9 mouse cellular contexts compared by ENCODE assay signal in the genomic region with DNA sequence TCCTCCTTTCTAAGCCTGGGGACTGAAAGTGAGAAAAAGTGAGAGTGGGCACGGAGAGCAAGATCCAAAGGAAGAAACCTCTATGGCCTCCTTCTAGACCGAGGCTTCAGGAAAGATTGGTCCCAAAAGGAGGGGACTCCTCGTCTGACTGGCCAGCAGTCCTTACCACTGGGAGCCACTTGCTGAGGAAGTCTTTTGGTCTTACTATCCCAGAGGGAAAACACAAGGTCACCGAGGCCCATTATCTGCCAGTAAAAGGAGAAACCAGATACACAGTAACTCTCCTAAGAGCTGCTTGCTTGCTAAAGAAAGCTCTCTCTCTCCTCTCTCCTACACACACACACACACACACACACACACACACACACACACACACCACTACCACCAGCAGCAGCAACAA. TPM values are rescaled to one million over a fixed set of nuclear protein-coding genes. Genes with fewer than 3 reads are reported as not detected.
DNase-seq lines count a peak whose midpoint lies in the region; ATAC-seq and TF ChIP-seq lines count a peak whose summit lies in the region.
"Had no signal": no experiment of that assay in that cellular context is flagged by ENCODE, and none has a peak within 500 bp of the region (broad histone marks: within the 10 kb centered on the region; RNA-seq: fewer than 3 reads in every experiment).

No protein-coding gene starts in this region.

- 20% methylated on average over 4 of the region's 4 CpGs for WGBS in heart, postnatal 0 days
- 22% methylated on average over 4 of the region's 4 CpGs for WGBS in embryonic facial prominence, embryonic 11.5 days
- WGBS in hindbrain, embryonic 13.5 days: 22% methylated on average over 4 of the region's 4 CpGs
- WGBS in midbrain, embryonic 15.5 days: 33% methylated on average over 4 of the region's 4 CpGs

- TF ChIP-seq EP300 in heart, postnatal 0 days (IDR thresholded peaks at IDR 0.05; ENCODE audit: low read depth): no peak

- H3K36me3 ChIP-seq in heart, postnatal 0 days (replicated peaks; ENCODE audit: control insufficient read depth, insufficient read depth, low read length): no peaks in the 10 kb centered on the region
- no peaks in the 10 kb centered on the region for H3K36me3 ChIP-seq in embryonic facial prominence, embryonic 11.5 days (replicated peaks; ENCODE audit: control insufficient read depth, insufficient read depth, low read depth, low read length)
- H3K36me3 ChIP-seq in hindbrain, embryonic 13.5 days: no peaks in the 10 kb centered on the region
- no peaks in the 10 kb centered on the region for H3K36me3 ChIP-seq in midbrain, embryonic 15.5 days (replicated peaks)

- no peak for DNase-seq in heart, postnatal 0 days (ENCODE audit: low spot score)
- DNase-seq in heart, postnatal 25 days (ENCODE audit: low spot score): no peak
- no peak for DNase-seq in embryonic facial prominence, embryonic 11.5 days (ENCODE audit: low spot score)
- no peak for DNase-seq in thymus, postnatal 10 days (ENCODE audit: low spot score in 2 of 2)
- DNase-seq: gastrocnemius, postnatal 25 days had no signal

- peak overlapping the region; percentile 95; the same call in 1 of the 2 replicates for H3K9ac ChIP-seq in heart, postnatal 0 days (replicated peaks; ENCODE audit: low read depth, low read length)
- no peak overlapping the region; the same call in 1 of the 2 replicates for H3K9ac ChIP-seq in embryonic facial prominence, embryonic 11.5 days (replicated peaks; ENCODE audit: low read length)
- peak overlapping the region; percentile 94 for H3K9ac ChIP-seq in hindbrain, embryonic 13.5 days
- H3K9ac ChIP-seq in midbrain, embryonic 15.5 days: no peak overlapping the region

- intact Hi-C loops in heart, postnatal 25 days (cut with DNase I): no loop called here

- ATAC-seq in heart, postnatal 0 days (ENCODE audit: insufficient read depth, low read depth): no peak
- ATAC-seq in embryonic facial prominence, embryonic 11.5 days (replicated peaks; ENCODE audit: insufficient number of reproducible peaks, low FRiP score, low TSS enrichment, low read depth): no peak
- no peak for ATAC-seq in hindbrain, embryonic 13.5 days (ENCODE audit: low FRiP score)
- no peak for ATAC-seq in midbrain, embryonic 15.5 days (replicated peaks)
- no peak for ATAC-seq in inflammation-experienced regulatory T-cells, adult 6 months
- no peak for ATAC-seq in megakaryocyte-erythroid progenitor cell, adult 5-6 weeks (replicated peaks; ENCODE audit: low FRiP score, low TSS enrichment, poor library complexity, severe bottlenecking)

- H3K27me3 ChIP-seq in heart, postnatal 0 days (ENCODE audit: control insufficient read depth, insufficient read depth, low read length): no peaks in the 10 kb centered on the region
- peaks cover 36% of the 10 kb centered on the region for H3K27me3 ChIP-seq in embryonic facial prominence, embryonic 11.5 days (ENCODE audit: control insufficient read depth, insufficient read depth, low read length)
- H3K27me3 ChIP-seq in hindbrain, embryonic 13.5 days: peaks cover 20% of the 10 kb centered on the region
- H3K27me3 ChIP-seq in midbrain, embryonic 15.5 days (replicated peaks): no peaks in the 10 kb centered on the region

- H3K27ac ChIP-seq in heart, postnatal 0 days (ENCODE audit: low read depth): peak overlapping the region; percentile 98
- peak overlapping the region; percentile 20; the same call in 1 of the 2 replicates for H3K27ac ChIP-seq in embryonic facial prominence, embryonic 11.5 days (replicated peaks; ENCODE audit: low read depth, low read length)
- H3K27ac ChIP-seq in hindbrain, embryonic 13.5 days: peak overlapping the region; percentile 98
- 0 out of 2 replicates have a peak overlapping the region, but pooled peaks have one; percentile 91 for H3K27ac ChIP-seq in midbrain, embryonic 15.5 days

- H3K9me3 ChIP-seq in heart, postnatal 0 days (replicated peaks; ENCODE audit: control insufficient read depth, low read length): no peaks in the 10 kb centered on the region
- H3K9me3 ChIP-seq in embryonic facial prominence, embryonic 11.5 days (replicated peaks; ENCODE audit: control insufficient read depth, low read length): no peaks in the 10 kb centered on the region
- no peaks in the 10 kb centered on the region for H3K9me3 ChIP-seq in hindbrain, embryonic 13.5 days
- H3K9me3 ChIP-seq in midbrain, embryonic 15.5 days: no peaks in the 10 kb centered on the region

- H3K4me3 ChIP-seq in heart, postnatal 0 days (ENCODE audit: low read depth, low read length): no peak overlapping the region
- no peak overlapping the region for H3K4me3 ChIP-seq in embryonic facial prominence, embryonic 11.5 days (ENCODE audit: low read depth, low read length)
- no peak overlapping the region for H3K4me3 ChIP-seq in hindbrain, embryonic 13.5 days
- no peak overlapping the region for H3K4me3 ChIP-seq in midbrain, embryonic 15.5 days

- peaks cover 27% of the 10 kb centered on the region for H3K4me1 ChIP-seq in heart, postnatal 0 days (ENCODE audit: control insufficient read depth, insufficient read depth)
- peaks cover 9% of the 10 kb centered on the region for H3K4me1 ChIP-seq in embryonic facial prominence, embryonic 11.5 days (ENCODE audit: control insufficient read depth, insufficient read depth, low read length)
- H3K4me1 ChIP-seq in hindbrain, embryonic 13.5 days (replicated peaks): peaks cover 56% of the 10 kb centered on the region
- H3K4me1 ChIP-seq in midbrain, embryonic 15.5 days: peaks cover 42% of the 10 kb centered on the region

- no peak for TF ChIP-seq CTCF in heart, postnatal 0 days (IDR thresholded peaks at IDR 0.05; ENCODE audit: low read depth)

- peak overlapping the region; percentile 79 for H3K4me2 ChIP-seq in heart, postnatal 0 days (ENCODE audit: low read depth, low read length)
- no peak overlapping the region for H3K4me2 ChIP-seq in embryonic facial prominence, embryonic 11.5 days (ENCODE audit: low read depth, low read length)
- H3K4me2 ChIP-seq in hindbrain, embryonic 13.5 days: no peak overlapping the region
- no peak overlapping the region for H3K4me2 ChIP-seq in midbrain, embryonic 15.5 days

RNA-seq across cellular contexts. Expression of gene Kcnh2, which starts 1.9 kb away (rescaled TPM):
- 86.1 and 120 TPM in 2 replicates for total RNA-seq in heart, postnatal 0 days (2014; rRNA removed; ENCODE audit: low replicate concordance)
- 29.4 and 32.1 TPM in 2 replicates for polyA plus RNA-seq in heart, postnatal 0 days (2015; fragmentation: Nextera tagmentation; extraction: Ambion mirVana)
- total RNA-seq in heart, postnatal 25 days (2021): 10 to 100 TPM; 62.4 to 67.2 TPM
- polyA plus RNA-seq in embryonic facial prominence, embryonic 11.5 days (2014; fragmentation: Nextera tagmentation; extraction: Ambion mirVana): 3.7 and 4.2 TPM in 2 replicates
- 12.8 and 14.2 TPM in 2 replicates for polyA plus RNA-seq in hindbrain, embryonic 13.5 days (2015; fragmentation: Nextera tagmentation; extraction: Ambion mirVana)
- 11.8 and 13.9 TPM in 2 replicates for polyA plus RNA-seq in midbrain, embryonic 15.5 days (2015; fragmentation: Nextera tagmentation; extraction: Ambion mirVana)
- polyA plus RNA-seq in inflammation-experienced regulatory T-cells, adult 6 months (2017; shearing (Covaris generic)): under 1 TPM in 2 of 3 experiments, not detected in 1; 0.38 to 0.47 TPM
- total RNA-seq in megakaryocyte-erythroid progenitor cell, adult 5-6 weeks (2014; fragmentation: Nextera tagmentation): 1.2 TPM in 1 of 2 replicates, not detected in the other
- total RNA-seq in megakaryocyte-erythroid progenitor cell, adult 5-6 weeks (2017): not detected in 2 replicates

RNA-seq across cellular contexts. Expression of gene Nos3, which starts 11.3 kb away (rescaled TPM):
- total RNA-seq in heart, postnatal 0 days (2014; rRNA removed; ENCODE audit: low replicate concordance): 50.9 and 52.1 TPM in 2 replicates
- polyA plus RNA-seq in heart, postnatal 0 days (2015; fragmentation: Nextera tagmentation; extraction: Ambion mirVana): 21.1 and 25.6 TPM in 2 replicates
- total RNA-seq in heart, postnatal 25 days (2021): 10 to 100 TPM; 24.1 to 28.1 TPM
- polyA plus RNA-seq in embryonic facial prominence, embryonic 11.5 days (2014; fragmentation: Nextera tagmentation; extraction: Ambion mirVana): 3.2 and 4.2 TPM in 2 replicates
- 9.8 and 10.2 TPM in 2 replicates for polyA plus RNA-seq in hindbrain, embryonic 13.5 days (2015; fragmentation: Nextera tagmentation; extraction: Ambion mirVana)
- polyA plus RNA-seq in midbrain, embryonic 15.5 days (2015; fragmentation: Nextera tagmentation; extraction: Ambion mirVana): 10.9 and 11.9 TPM in 2 replicates
- polyA plus RNA-seq in inflammation-experienced regulatory T-cells, adult 6 months (2017; shearing (Covaris generic)): under 1 TPM in 2 of 3 experiments, not detected in 1; 0.08 to 0.17 TPM
- not detected in 2 replicates for total RNA-seq in megakaryocyte-erythroid progenitor cell, adult 5-6 weeks (2014; fragmentation: Nextera tagmentation)
- total RNA-seq in megakaryocyte-erythroid progenitor cell, adult 5-6 weeks (2017): 0.23 TPM in 1 of 2 replicates, not detected in the other

RNA-seq across cellular contexts. Expression of gene Atg9b, which starts 38.6 kb away (rescaled TPM):
- 0.15 and 0.66 TPM in 2 replicates for total RNA-seq in heart, postnatal 0 days (2014; rRNA removed; ENCODE audit: low replicate concordance)
- 0.34 and 0.47 TPM in 2 replicates for polyA plus RNA-seq in heart, postnatal 0 days (2015; fragmentation: Nextera tagmentation; extraction: Ambion mirVana)
- total RNA-seq in heart, postnatal 25 days (2021): 1 to 10 TPM in 1 of 2 experiments, under 1 TPM in 1; 0.42 to 1.2 TPM
- polyA plus RNA-seq in embryonic facial prominence, embryonic 11.5 days (2014; fragmentation: Nextera tagmentation; extraction: Ambion mirVana): 0.18 and 0.21 TPM in 2 replicates
- polyA plus RNA-seq in hindbrain, embryonic 13.5 days (2015; fragmentation: Nextera tagmentation; extraction: Ambion mirVana): 0.57 and 0.93 TPM in 2 replicates
- polyA plus RNA-seq in midbrain, embryonic 15.5 days (2015; fragmentation: Nextera tagmentation; extraction: Ambion mirVana): 2.3 and 2.9 TPM in 2 replicates
- 1 to 10 TPM; 1.1 to 1.7 (median 1.4) TPM for polyA plus RNA-seq in inflammation-experienced regulatory T-cells, adult 6 months (2017; shearing (Covaris generic))
- 1.9 and 5.2 TPM in 2 replicates for total RNA-seq in megakaryocyte-erythroid progenitor cell, adult 5-6 weeks (2014; fragmentation: Nextera tagmentation)
- total RNA-seq in megakaryocyte-erythroid progenitor cell, adult 5-6 weeks (2017): 1.1 and 7.3 TPM in 2 replicates

RNA-seq across cellular contexts. Expression of gene Abcb8, which starts 40.1 kb away (rescaled TPM):
- 141 and 159 TPM in 2 replicates for total RNA-seq in heart, postnatal 0 days (2014; rRNA removed; ENCODE audit: low replicate concordance)
- 69.2 and 73.2 TPM in 2 replicates for polyA plus RNA-seq in heart, postnatal 0 days (2015; fragmentation: Nextera tagmentation; extraction: Ambion mirVana)
- 10 to 100 TPM; 82.8 to 83.7 TPM for total RNA-seq in heart, postnatal 25 days (2021)
- polyA plus RNA-seq in embryonic facial prominence, embryonic 11.5 days (2014; fragmentation: Nextera tagmentation; extraction: Ambion mirVana): 27.0 and 27.4 TPM in 2 replicates
- 45.7 and 48.7 TPM in 2 replicates for polyA plus RNA-seq in hindbrain, embryonic 13.5 days (2015; fragmentation: Nextera tagmentation; extraction: Ambion mirVana)
- polyA plus RNA-seq in midbrain, embryonic 15.5 days (2015; fragmentation: Nextera tagmentation; extraction: Ambion mirVana): 57.1 and 60.0 TPM in 2 replicates
- polyA plus RNA-seq in inflammation-experienced regulatory T-cells, adult 6 months (2017; shearing (Covaris generic)): 10 to 100 TPM; 15.5 to 26.5 (median 20.9) TPM
- total RNA-seq in megakaryocyte-erythroid progenitor cell, adult 5-6 weeks (2014; fragmentation: Nextera tagmentation): 59.4 and 83.4 TPM in 2 replicates
- total RNA-seq in megakaryocyte-erythroid progenitor cell, adult 5-6 weeks (2017): 8.3 and 24.8 TPM in 2 replicates

RNA-seq across cellular contexts. Expression of gene Asic3, which starts 59.9 kb away (rescaled TPM):
- total RNA-seq in heart, postnatal 0 days (2014; rRNA removed; ENCODE audit: low replicate concordance): not detected in 2 replicates
- 0.08 and 0.10 TPM in 2 replicates for polyA plus RNA-seq in heart, postnatal 0 days (2015; fragmentation: Nextera tagmentation; extraction: Ambion mirVana)
- total RNA-seq in heart, postnatal 25 days (2021): under 1 TPM in 1 of 2 experiments, not detected in 1; 0.17 TPM
- polyA plus RNA-seq in embryonic facial prominence, embryonic 11.5 days (2014; fragmentation: Nextera tagmentation; extraction: Ambion mirVana): 0.42 and 0.45 TPM in 2 replicates
- 0.94 and 1.3 TPM in 2 replicates for polyA plus RNA-seq in hindbrain, embryonic 13.5 days (2015; fragmentation: Nextera tagmentation; extraction: Ambion mirVana)
- 0.20 and 0.35 TPM in 2 replicates for polyA plus RNA-seq in midbrain, embryonic 15.5 days (2015; fragmentation: Nextera tagmentation; extraction: Ambion mirVana)
- not detected for polyA plus RNA-seq in inflammation-experienced regulatory T-cells, adult 6 months (2017; shearing (Covaris generic))
- 1.4 TPM in 1 of 2 replicates, not detected in the other for total RNA-seq in megakaryocyte-erythroid progenitor cell, adult 5-6 weeks (2014; fragmentation: Nextera tagmentation)
- total RNA-seq in megakaryocyte-erythroid progenitor cell, adult 5-6 weeks (2017): not detected in 2 replicates

Comparison
In these comparisons a context has a peak if more than half of its experiments do, and no peak if none do; other contexts are left out.
1. H3K27ac ChIP-seq: peak in every context shown above with its lines; median percentile 98 in heart, postnatal 0 days; 98 in hindbrain, embryonic 13.5 days; 91 in midbrain, embryonic 15.5 days; 20 in embryonic facial prominence, embryonic 11.5 days.
2. H3K9ac ChIP-seq: peak in heart, postnatal 0 days (single experiment) and hindbrain, embryonic 13.5 days (single experiment); none in embryonic facial prominence, embryonic 11.5 days (single experiment) and midbrain, embryonic 15.5 days (single experiment).